Mouse (Mus musculus) C2C12 (cell line): ENCODE results near the gene Rd3l. TPM values are rescaled to one million over a fixed set of nuclear protein-coding genes. Genes with fewer than 3 reads are reported as not detected.

Experiments
- H3K27me3 ChIP-seq: one replicate; pipeline ENCODE4 v1.6.1; 2011; ENCODE audit not compliant: control insufficient read depth, insufficient read depth, insufficient read length
- H3K36me3 ChIP-seq: one replicate; pipeline ENCODE4 v1.6.1; 2011; ENCODE audit not compliant: control insufficient read depth, insufficient read depth
- H3K4me3 ChIP-seq: one replicate; pipeline ENCODE4 v1.5.1; 2011; ENCODE audit warnings: mild to moderate bottlenecking, control low read depth; ENCODE audit not compliant: poor library complexity, insufficient read depth, severe bottlenecking
- H3K79me2 ChIP-seq: one replicate; pipeline ENCODE4 v1.6.1; 2011; ENCODE audit not compliant: control insufficient read depth, insufficient read depth
- H3K79me3 ChIP-seq: one replicate; pipeline ENCODE4 v1.6.1; 2011; ENCODE audit warnings: low read depth, control low read depth
- H3ac ChIP-seq: one replicate; pipeline ENCODE3; 2011; ENCODE audit warnings: low read depth; ENCODE audit not compliant: control insufficient read depth, insufficient read length
- CEBPB ChIP-seq: IDR thresholded peaks from one replicate; pipeline ENCODE4 v1.6.1; 2011; ENCODE audit warnings: low read depth, mild to moderate bottlenecking, control low read depth, moderate library complexity
- CTCF ChIP-seq: IDR thresholded peaks from one replicate; pipeline ENCODE4 v1.5.1; 2011; ENCODE audit not compliant: control insufficient read depth, insufficient read depth, insufficient read length
- FOSL1 ChIP-seq: IDR thresholded peaks from one replicate; pipeline ENCODE4 v1.8.0; 2011; ENCODE audit warnings: mild to moderate bottlenecking, low read length; ENCODE audit not compliant: poor library complexity, insufficient read depth, severe bottlenecking
- MAX ChIP-seq: IDR thresholded peaks from one replicate; pipeline ENCODE4 v1.6.1; 2011; ENCODE audit warnings: mild to moderate bottlenecking, control low read depth
- MYOD1 ChIP-seq: IDR thresholded peaks from one replicate; pipeline ENCODE4 v1.6.1; 2011; ENCODE audit warnings: low read depth; ENCODE audit not compliant: control insufficient read depth, insufficient read length
- MYOG ChIP-seq: IDR thresholded peaks from one replicate; pipeline ENCODE4 v1.6.1; 2011; ENCODE audit not compliant: control insufficient read depth, insufficient read length; ENCODE audit errors: extremely low read depth
- USF1 ChIP-seq: IDR thresholded peaks from one replicate; pipeline ENCODE4 v1.6.1; 2011; ENCODE audit warnings: low read depth, mild to moderate bottlenecking, control low read depth, moderate library complexity
- polyA plus RNA-seq: library from polyadenylated mRNA; unstranded; fragments of >200 nt; fragmentation: generic; extraction: Trizol; gene quantifications from one replicate; pipeline ENCODE4 v1.2.1, GENCODE M21; 2012; ENCODE audit warnings: missing spikeins

The Rd3l gene
- polyA plus RNA-seq, 1 experiment = not detected

DNA sequence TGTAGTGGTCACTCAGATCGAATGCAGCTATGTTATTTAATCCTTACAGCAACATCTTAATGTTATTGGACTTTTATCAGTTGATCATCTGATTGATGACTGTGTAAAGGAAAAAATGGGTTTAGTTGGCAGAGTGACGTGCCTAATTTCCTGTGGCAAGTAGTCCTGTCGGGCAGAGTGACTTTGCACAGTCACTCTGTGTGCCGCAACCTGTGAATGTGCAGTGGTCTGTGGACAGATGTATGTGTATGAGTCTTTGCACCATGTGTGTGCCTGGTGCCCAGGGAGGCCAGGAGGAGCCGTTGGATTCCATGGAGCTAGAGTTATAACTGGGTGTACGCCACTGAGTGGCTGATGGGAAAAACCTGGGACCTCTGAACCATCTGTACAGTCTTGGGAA, 6.5 kb downstream of the Rd3l start:
- TF ChIP-seq USF1 (no peak), MYOG (no peak), MYOD1 (no peak), MAX (no peak), CEBPB (no peak), CTCF (no peak), FOSL1 (no peak)
- no peak overlapping the region for H3ac ChIP-seq
- H3K79me3 ChIP-seq = no peaks in the 10 kb centered on the region
- no peaks in the 10 kb centered on the region for H3K79me2 ChIP-seq
- peaks cover 3% of the 10 kb centered on the region for H3K27me3 ChIP-seq
- no peaks in the 10 kb centered on the region for H3K36me3 ChIP-seq
- H3K4me3 ChIP-seq = no peak overlapping the region

DNA sequence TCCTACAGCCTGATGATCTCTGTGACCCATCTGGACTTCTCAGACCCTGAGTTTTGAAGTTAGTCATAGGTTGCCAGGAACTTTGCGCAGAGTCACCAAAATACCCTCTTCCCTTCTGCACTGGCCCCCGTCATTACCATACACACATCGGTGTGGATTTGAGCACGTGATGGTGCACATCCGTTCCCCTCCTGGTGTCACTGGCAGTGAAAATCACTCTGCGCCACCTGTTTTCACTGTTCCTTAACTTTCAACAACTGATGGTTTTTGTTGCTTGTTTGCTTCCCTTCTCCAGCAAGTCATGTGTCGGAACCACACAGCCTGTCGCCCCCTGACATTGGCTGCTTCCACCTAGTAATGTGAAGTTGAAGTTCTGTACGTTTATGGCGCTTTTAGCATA, 8.6 kb downstream of the Rd3l start:
- Histone ChIP-seq H3K79me2 (no peaks in the 10 kb centered on the region), H3K4me3 (no peak overlapping the region), H3K27me3 (peaks cover 3% of the 10 kb centered on the region), H3ac (no peak overlapping the region), H3K36me3 (no peaks in the 10 kb centered on the region), H3K79me3 (no peaks in the 10 kb centered on the region)
- TF ChIP-seq CTCF = no peak
- TF ChIP-seq USF1 = no peak
- TF ChIP-seq CEBPB = no peak
- TF ChIP-seq MYOD1 = no peak
- no peak for TF ChIP-seq MAX
- TF ChIP-seq FOSL1 = no peak
- no peak for TF ChIP-seq MYOG

DNA sequence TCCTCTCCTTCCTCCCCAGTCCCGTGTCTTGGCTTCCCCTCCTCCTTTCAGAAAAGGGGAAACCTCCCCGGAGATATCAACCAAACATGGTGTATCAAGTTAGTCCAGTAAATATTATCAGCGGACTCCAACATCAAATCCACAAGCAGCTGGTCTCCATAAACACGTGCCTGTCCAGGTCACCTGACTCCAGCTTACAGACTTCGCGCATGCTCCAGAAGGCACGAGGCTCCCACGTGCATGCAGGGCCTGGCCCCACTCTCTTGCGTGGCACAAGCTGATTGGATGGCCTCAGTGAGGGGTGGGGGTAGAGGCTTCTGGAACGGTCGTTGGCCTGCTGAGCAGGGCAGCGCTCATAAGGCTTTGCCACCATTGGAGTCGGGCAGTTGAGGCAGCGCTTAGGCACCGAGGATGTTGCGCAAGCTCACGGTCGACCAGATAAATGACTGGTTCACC, 9.9 kb downstream of the Rd3l start, which contains the start of gene Tdrd9:
Tdrd9 (plus strand) TSS at position 329 of the 456 bp plus-strand sequence.
- H3K4me3 ChIP-seq = no peak within 1 kb of the TSS
- H3K36me3 ChIP-seq = no peaks in the 10 kb centered on the region
- peaks cover 3% of the 10 kb centered on the region for H3K79me2 ChIP-seq
- H3K27me3 ChIP-seq = no peaks in the 10 kb centered on the region
- H3K79me3 ChIP-seq = peaks cover 2% of the 10 kb centered on the region
- H3ac ChIP-seq = no peak within 1 kb of the TSS
- peak; percentile 12 for TF ChIP-seq CEBPB
- no peak for TF ChIP-seq MYOD1

DNA sequence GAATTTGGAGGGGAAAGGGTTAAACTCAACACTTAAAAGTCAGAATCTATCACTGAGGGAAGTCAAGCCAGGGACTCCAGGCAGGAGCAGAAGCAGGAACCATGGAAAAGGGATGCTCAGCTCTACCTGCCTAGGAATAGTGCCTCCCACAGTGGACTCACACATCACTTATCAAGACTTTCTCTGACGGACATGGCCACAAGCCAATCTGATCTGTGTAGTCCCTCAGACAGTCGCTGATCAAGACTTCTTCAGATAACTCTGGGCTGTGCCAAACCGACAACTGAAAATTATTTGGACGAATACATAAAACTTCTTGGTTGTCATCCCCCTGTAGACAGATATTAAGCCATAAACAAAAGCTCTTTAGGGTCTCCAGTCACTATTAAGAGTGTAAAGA, 11.0 kb downstream of the Rd3l start:
- Histone ChIP-seq H3K79me2 (peaks cover 15% of the 10 kb centered on the region), H3K79me3 (peaks cover 12% of the 10 kb centered on the region), H3K4me3 (no peak overlapping the region), H3K36me3 (no peaks in the 10 kb centered on the region), H3ac (no peak overlapping the region), H3K27me3 (no peaks in the 10 kb centered on the region)
- TF ChIP-seq FOSL1 (no peak), CEBPB (no peak), MYOG (no peak), MYOD1 (no peak), MAX (no peak), CTCF (no peak), USF1 (no peak)

DNA sequence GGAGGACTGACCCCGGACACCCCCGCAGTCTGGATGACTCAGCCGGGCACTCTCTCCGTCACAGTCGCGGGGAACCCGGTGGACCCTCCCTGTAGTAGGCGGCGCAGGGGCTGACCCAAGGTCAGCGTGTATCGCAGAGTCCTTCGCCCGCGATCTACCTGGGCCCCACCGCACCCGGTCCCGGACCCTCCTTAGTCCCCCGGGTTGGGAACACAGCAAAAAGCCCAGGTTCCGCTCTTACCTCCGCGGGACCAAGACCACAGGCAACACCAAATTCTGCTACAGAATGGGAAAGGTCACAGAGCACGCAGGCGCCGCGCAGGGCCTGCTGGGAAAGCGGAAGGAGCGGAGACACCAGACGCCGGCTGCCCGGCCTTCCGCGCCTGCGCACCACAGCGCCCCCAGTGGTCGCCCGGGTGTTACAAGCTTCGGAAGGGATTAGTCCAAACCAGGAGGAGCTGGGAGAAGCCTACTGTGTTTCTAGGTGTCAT, 14.4 kb downstream of the Rd3l start, which contains the start of gene Atp5mpl:
Atp5mpl (minus strand) TSS at position 295 of the 491 bp plus-strand sequence.
- Histone ChIP-seq H3K79me3 (peaks cover 32% of the 10 kb centered on the region), H3K36me3 (peaks cover 13% of the 10 kb centered on the region), H3K4me3 (peak within 1 kb of the TSS; percentile 61), H3K27me3 (no peaks in the 10 kb centered on the region), H3ac (peak within 1 kb of the TSS; percentile 59), H3K79me2 (peaks cover 42% of the 10 kb centered on the region)
- TF ChIP-seq MYOG (no peak), CEBPB (peak; percentile 45), CTCF (peak; percentile 87), MAX (peak; percentile 51), USF1 (no peak), MYOD1 (no peak)

DNA sequence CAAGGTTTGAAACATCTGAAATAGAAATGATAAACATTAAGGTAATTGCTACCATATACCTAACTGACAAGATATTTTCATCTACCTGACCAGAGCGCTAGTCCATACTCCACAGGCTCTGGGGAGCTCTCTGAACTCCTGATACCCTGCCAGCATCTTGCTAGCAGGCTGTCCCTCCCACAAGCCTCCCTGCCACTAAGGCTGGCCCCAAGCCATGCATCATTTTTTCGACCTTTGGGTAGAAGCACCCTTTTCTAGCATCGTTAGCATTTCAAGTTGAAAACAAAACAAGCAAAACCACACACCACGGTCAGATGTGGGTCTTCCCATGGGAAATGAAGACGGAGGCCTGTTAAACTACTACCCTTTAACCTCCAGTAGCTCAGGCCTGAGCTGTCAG, 17.8 kb downstream of the Rd3l start:
- Histone ChIP-seq H3ac (no peak overlapping the region), H3K79me2 (peaks cover 42% of the 10 kb centered on the region), H3K36me3 (peaks cover 35% of the 10 kb centered on the region), H3K4me3 (no peak overlapping the region), H3K27me3 (no peaks in the 10 kb centered on the region), H3K79me3 (peaks cover 32% of the 10 kb centered on the region)
- TF ChIP-seq USF1 = no peak
- no peak for TF ChIP-seq FOSL1
- TF ChIP-seq CTCF = no peak
- TF ChIP-seq MYOG = no peak
- no peak for TF ChIP-seq MYOD1
- TF ChIP-seq MAX = no peak
- no peak for TF ChIP-seq CEBPB
